Mouse (Mus musculus): Measurements from ENCODE around the gene Bag2. TPM values are rescaled to one million over a fixed set of nuclear protein-coding genes. Genes with fewer than 3 reads are reported as not detected.

Gene Bag2
- polyA plus RNA-seq, 1 experiment from 2014 or later = 99.9 TPM

DNA sequence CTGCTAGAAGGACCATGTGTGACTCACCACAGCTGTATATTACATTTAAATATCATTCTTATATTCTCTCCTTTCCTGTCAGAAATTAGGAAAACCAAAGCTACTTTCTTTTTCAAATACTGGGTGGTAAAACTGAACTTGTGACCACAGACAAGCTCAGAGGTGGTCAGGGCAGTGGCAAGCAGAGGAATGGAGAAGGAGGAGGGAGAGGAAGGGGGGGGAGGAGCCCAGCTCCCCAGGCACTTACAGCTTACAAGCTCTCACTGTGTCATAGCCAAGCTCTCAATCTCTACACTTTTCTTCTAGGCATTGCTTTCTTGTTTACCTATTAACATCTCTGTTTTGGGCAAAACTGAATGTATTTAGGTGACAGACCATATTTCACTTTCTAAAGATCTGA is 11.2 kb upstream of the Bag2 start:
- Histone ChIP-seq H3K4me1 (ENCODE audit: control insufficient read depth, insufficient read depth, low read length) (no peaks in the 10 kb centered on the region), H3K9me3 (replicated peaks; ENCODE audit: control insufficient read depth, low read length) (no peaks in the 10 kb centered on the region), H3K27ac (ENCODE audit: low read depth, low read length) (no peak overlapping the region), H3K4me3 (ENCODE audit: low read depth, low read length) (no peak overlapping the region), H3K9ac (ENCODE audit: low read depth, low read length) (no peak overlapping the region), H3K4me2 (no peak overlapping the region), H3K27me3 (ENCODE audit: control insufficient read depth, insufficient read depth, low read length) (no peaks in the 10 kb centered on the region), H3K36me3 (ENCODE audit: control insufficient read depth, insufficient read depth, low read length) (peaks cover 17% of the 10 kb centered on the region; the same call in 1 of the 2 replicates)
- ATAC-seq (replicated peaks; ENCODE audit: insufficient number of reproducible peaks, low FRiP score, low TSS enrichment) = no peak

DNA sequence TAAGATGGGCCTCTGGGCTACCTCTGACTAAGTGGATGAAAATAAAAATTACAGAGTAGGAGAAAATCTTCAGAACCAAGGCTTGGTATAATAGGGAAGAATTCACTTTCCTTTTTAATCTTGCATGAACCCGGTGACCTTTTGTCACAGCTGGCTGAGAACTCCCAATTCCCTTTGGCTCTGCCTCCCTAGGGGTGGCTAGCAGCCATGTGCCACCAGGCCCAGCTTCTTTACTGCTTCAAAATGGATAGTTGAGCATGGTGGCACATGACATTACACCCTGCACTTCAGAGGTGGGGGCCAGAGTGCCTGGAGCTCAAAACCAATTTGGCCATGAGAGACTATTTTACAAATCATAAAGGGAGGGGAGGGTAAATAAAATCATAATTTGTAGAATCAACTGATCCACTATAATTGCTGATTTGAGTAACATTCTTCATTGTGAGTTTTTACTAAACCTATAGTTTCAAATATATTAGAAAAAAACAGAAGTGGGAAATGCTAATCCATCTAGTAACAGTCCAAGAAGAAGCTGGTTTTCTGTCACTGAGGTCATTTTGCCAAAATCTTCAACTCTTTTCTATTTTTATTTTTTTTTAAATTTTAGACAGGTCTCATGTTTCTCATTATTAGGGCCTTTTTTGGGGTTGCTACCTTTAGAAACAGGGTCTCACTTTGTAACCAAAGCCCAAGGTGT is 10.6 kb upstream of the Bag2 start:
- Histone ChIP-seq H3K4me1 (ENCODE audit: control insufficient read depth, insufficient read depth, low read length) (no peaks in the 10 kb centered on the region), H3K27ac (ENCODE audit: low read depth, low read length) (no peak overlapping the region), H3K4me2 (no peak overlapping the region), H3K9ac (ENCODE audit: low read depth, low read length) (no peak overlapping the region), H3K27me3 (ENCODE audit: control insufficient read depth, insufficient read depth, low read length) (no peaks in the 10 kb centered on the region), H3K4me3 (ENCODE audit: low read depth, low read length) (no peak overlapping the region), H3K36me3 (ENCODE audit: control insufficient read depth, insufficient read depth, low read length) (peaks cover 17% of the 10 kb centered on the region; the same call in 1 of the 2 replicates), H3K9me3 (replicated peaks; ENCODE audit: control insufficient read depth, low read length) (no peaks in the 10 kb centered on the region)
- 82% methylated on average over 1 of the region's 1 CpGs for WGBS (ENCODE audit: insufficient replicate concordance)
- no peak for ATAC-seq (replicated peaks; ENCODE audit: insufficient number of reproducible peaks, low FRiP score, low TSS enrichment)

DNA sequence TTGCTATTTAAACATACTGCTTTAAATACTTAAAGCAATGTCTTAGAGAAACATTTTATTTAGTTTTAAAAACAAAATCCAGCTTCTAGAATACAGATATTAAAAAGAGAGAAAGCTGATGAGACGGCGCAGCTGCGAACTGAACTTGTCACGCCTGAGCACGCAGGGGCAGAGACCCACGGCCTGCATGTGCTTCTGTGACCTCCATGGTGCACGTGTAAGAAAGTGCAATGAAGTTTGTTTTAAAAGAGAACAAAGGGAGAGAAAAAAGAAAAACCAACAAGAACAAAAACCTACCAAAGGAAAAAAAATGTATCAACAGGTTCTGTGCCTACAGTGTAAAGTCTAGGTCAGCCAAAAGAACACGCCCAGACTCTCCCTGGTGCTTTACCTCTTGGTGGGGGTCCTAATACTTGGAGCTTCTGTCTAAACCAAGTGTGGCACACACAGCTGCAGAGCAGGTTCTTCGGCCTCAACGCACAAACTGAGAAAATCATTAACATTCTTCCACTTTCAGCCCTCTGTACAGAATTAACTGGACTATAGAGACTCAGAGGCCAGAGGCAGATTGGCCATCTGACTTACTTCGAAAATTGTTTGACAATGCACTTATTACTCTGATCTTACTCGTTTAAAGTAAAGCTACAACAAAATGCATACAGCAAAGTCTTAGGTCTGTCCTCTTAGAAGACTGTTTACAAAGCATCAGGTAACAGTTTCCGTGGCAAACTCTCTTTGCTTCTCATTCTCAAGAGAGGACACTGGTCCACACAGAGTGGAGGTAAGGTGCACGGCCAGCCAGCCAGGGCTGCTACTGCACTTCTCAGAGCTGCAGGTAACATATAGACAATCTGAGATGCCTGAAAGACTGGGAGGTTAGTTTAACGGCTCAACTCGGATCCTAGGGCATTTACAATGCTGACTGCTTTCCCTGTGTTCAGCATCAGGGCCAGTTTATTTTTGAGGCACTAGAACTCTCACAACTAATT is 9.2 kb upstream of the Bag2 start:
- WGBS (ENCODE audit: insufficient replicate concordance) = 86% methylated on average over 16 of the region's 16 CpGs
- Histone ChIP-seq H3K27ac (ENCODE audit: low read depth, low read length) (no peak overlapping the region), H3K4me1 (ENCODE audit: control insufficient read depth, insufficient read depth, low read length) (no peaks in the 10 kb centered on the region), H3K9me3 (replicated peaks; ENCODE audit: control insufficient read depth, low read length) (no peaks in the 10 kb centered on the region), H3K9ac (ENCODE audit: low read depth, low read length) (no peak overlapping the region), H3K4me3 (ENCODE audit: low read depth, low read length) (no peak overlapping the region), H3K36me3 (ENCODE audit: control insufficient read depth, insufficient read depth, low read length) (peaks cover 11% of the 10 kb centered on the region; the same call in 1 of the 2 replicates), H3K27me3 (ENCODE audit: control insufficient read depth, insufficient read depth, low read length) (no peaks in the 10 kb centered on the region), H3K4me2 (no peak overlapping the region)
- ATAC-seq (replicated peaks; ENCODE audit: insufficient number of reproducible peaks, low FRiP score, low TSS enrichment) = no peak

DNA sequence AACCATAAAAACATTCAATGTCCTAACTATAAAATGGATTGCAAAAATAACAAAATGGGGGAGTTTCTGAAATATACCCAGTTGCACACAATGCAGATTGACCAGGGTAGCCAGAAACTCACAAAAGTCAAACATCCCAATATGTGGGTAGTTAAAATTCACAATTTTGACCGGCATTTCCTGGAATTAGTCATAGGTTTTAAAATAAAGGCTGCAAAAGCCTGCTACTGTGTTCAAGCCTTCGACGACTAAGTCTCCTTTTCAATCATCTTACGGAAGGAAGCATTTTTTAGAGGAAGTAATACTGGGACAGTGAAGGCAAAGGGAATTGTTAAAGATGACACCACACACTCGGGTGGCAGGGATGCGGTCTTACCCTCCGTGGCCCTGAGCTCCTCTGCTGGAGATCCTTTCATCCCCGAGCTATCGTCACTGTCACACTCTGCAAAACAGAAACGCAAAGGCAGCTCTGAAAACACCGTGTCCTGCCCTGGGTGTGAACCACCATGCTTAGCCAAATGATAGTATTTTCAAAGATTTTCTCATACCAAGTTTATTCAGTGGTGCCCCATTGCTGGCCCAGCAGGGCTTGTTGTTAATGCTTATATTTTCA is 8.0 kb upstream of the Bag2 start:
- H3K9ac ChIP-seq (ENCODE audit: low read depth, low read length) = no peak overlapping the region
- H3K4me3 ChIP-seq (ENCODE audit: low read depth, low read length) = no peak overlapping the region
- no peaks in the 10 kb centered on the region for H3K27me3 ChIP-seq (ENCODE audit: control insufficient read depth, insufficient read depth, low read length)
- ATAC-seq (replicated peaks; ENCODE audit: insufficient number of reproducible peaks, low FRiP score, low TSS enrichment) = no peak
- no peak overlapping the region for H3K27ac ChIP-seq (ENCODE audit: low read depth, low read length)
- no peaks in the 10 kb centered on the region for H3K9me3 ChIP-seq (replicated peaks; ENCODE audit: control insufficient read depth, low read length)
- WGBS (ENCODE audit: insufficient replicate concordance) = 90% methylated on average over 11 of the region's 11 CpGs
- no peak overlapping the region for H3K4me2 ChIP-seq
- peaks cover 4% of the 10 kb centered on the region; the same call in 1 of the 2 replicates for H3K36me3 ChIP-seq (ENCODE audit: control insufficient read depth, insufficient read depth, low read length)
- H3K4me1 ChIP-seq (ENCODE audit: control insufficient read depth, insufficient read depth, low read length) = no peaks in the 10 kb centered on the region

DNA sequence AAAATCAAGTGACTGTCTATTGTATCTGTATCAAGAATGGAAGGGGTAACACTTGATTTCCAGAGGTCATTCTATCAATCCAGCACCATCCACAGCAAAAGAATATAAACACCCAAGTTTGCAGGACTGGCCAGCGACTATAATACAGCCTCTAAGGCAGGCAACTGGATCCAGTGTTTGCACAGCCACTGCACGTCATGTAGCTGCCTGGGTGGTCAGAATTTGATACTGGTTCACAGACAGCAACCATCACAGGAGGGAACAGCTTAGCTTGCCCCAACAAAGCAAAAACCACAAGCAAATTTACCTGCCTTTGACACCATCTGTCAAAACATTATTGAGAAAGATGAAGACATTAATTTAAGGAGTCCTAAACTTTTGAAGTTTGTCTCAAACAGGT is 6.2 kb upstream of the Bag2 start:
- no peak overlapping the region for H3K4me2 ChIP-seq
- WGBS (ENCODE audit: insufficient replicate concordance) = 66% methylated on average over 2 of the region's 2 CpGs
- H3K4me3 ChIP-seq (ENCODE audit: low read depth, low read length) = no peak overlapping the region
- no peaks in the 10 kb centered on the region; the same call in 1 of the 2 replicates for H3K36me3 ChIP-seq (ENCODE audit: control insufficient read depth, insufficient read depth, low read length)
- H3K9me3 ChIP-seq (replicated peaks; ENCODE audit: control insufficient read depth, low read length) = no peaks in the 10 kb centered on the region
- no peak overlapping the region for H3K27ac ChIP-seq (ENCODE audit: low read depth, low read length)
- ATAC-seq (replicated peaks; ENCODE audit: insufficient number of reproducible peaks, low FRiP score, low TSS enrichment) = no peak
- no peak overlapping the region for H3K9ac ChIP-seq (ENCODE audit: low read depth, low read length)
- H3K4me1 ChIP-seq (ENCODE audit: control insufficient read depth, insufficient read depth, low read length) = no peaks in the 10 kb centered on the region
- H3K27me3 ChIP-seq (ENCODE audit: control insufficient read depth, insufficient read depth, low read length) = no peaks in the 10 kb centered on the region

DNA sequence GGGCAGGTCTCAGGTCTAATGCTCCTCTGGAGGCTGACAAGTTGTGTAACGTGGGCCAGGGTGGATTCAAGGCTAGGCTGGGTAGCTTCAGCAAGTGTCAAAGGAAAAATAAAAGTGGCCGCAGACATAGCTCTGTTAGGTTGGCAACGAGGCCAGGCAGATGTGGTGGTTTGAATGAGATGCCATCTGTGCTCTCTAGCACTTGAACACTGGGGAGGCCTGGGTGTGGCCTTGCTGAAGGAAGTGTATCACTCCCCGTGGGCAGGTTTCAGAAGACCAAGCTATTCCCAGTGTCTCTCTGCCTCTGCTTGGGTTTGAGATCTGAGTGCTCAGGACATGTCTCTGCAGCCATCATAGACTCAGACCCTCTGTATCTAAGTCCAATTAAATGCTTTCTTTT is 893 bp upstream of the Bag2 start:
- H3K4me1 ChIP-seq (ENCODE audit: control insufficient read depth, insufficient read depth, low read length) = peaks cover 8% of the 10 kb centered on the region
- ATAC-seq (replicated peaks; ENCODE audit: insufficient number of reproducible peaks, low FRiP score, low TSS enrichment) = no peak
- H3K27ac ChIP-seq (ENCODE audit: low read depth, low read length) = no peak overlapping the region
- no peak overlapping the region for H3K4me3 ChIP-seq (ENCODE audit: low read depth, low read length)
- no peak overlapping the region for H3K9ac ChIP-seq (ENCODE audit: low read depth, low read length)
- no peaks in the 10 kb centered on the region for H3K9me3 ChIP-seq (replicated peaks; ENCODE audit: control insufficient read depth, low read length)
- H3K36me3 ChIP-seq (ENCODE audit: control insufficient read depth, insufficient read depth, low read length) = no peaks in the 10 kb centered on the region
- peak overlapping the region; percentile 79 for H3K4me2 ChIP-seq
- WGBS (ENCODE audit: insufficient replicate concordance) = 59% methylated on average over 4 of the region's 4 CpGs
- no peaks in the 10 kb centered on the region for H3K27me3 ChIP-seq (ENCODE audit: control insufficient read depth, insufficient read depth, low read length)

DNA sequence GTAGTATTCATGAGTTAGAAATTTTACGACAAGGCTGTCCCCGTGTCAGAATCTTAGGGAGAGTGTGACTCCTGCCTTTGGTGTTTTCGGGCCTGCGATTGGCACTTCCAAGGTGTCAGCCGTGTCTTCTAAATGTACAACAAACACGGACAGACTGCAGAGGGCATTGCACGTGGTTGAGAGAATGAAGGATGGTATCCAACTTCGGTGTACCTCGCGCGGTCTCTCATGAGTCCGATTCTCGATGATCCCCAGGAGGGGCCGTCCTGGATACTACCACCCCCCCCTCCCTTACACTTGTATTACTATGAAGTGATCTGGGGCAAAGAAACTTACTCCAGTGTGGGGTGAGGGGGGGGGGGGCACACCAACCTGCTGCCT is 572 bp downstream of the Bag2 start:
- no peaks in the 10 kb centered on the region for H3K27me3 ChIP-seq (ENCODE audit: control insufficient read depth, insufficient read depth, low read length)

DNA sequence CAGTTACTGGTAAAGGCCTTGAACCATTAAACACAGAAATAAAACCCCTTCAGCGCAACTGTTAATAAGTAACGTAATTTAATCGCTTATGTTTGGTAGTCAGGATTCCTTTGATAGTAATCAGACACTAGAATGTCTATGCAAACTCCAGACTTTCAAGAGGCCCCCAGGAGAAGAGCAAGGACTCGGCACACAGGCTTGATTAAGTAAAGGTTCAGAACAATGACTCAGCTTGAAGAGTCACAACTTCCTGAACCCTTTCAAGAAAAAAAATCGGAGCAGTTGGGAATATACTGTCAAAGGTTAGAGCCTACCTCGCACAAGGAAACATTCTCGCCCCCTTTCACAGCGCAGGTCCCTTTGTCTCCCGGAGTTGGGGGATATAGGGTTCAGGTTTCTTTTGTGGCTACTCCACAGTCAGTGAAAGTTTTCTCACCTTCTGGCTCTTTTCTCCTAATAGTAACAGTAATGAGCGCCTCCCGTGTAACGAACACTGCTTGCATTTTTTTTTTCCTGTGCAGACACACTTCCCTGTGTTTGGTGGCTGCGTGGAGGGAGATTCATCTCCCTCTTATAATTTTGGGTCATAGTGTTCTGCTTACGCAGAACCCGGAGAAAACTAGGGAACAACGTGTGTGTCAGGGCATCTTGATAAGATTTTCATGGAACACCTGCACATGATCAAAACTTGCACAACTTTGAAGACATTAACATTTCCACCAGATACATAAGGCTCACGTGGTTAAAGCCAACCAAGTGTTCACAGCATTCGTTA is 1.1 kb downstream of the Bag2 start:
- peaks cover 8% of the 10 kb centered on the region for H3K4me1 ChIP-seq (ENCODE audit: control insufficient read depth, insufficient read depth, low read length)
- WGBS (ENCODE audit: insufficient replicate concordance) = 28% methylated on average over 18 of the region's 18 CpGs
- no peaks in the 10 kb centered on the region for H3K27me3 ChIP-seq (ENCODE audit: control insufficient read depth, insufficient read depth, low read length)
- no peaks in the 10 kb centered on the region for H3K9me3 ChIP-seq (replicated peaks; ENCODE audit: control insufficient read depth, low read length)
- H3K4me2 ChIP-seq = peak overlapping the region; percentile 79
- H3K36me3 ChIP-seq (ENCODE audit: control insufficient read depth, insufficient read depth, low read length) = no peaks in the 10 kb centered on the region; the same call in 1 of the 2 replicates
- H3K27ac ChIP-seq (ENCODE audit: low read depth, low read length) = no peak overlapping the region; the same call in 1 of the 2 replicates
- H3K4me3 ChIP-seq (ENCODE audit: low read depth, low read length) = peak overlapping the region; percentile 81
- H3K9ac ChIP-seq (ENCODE audit: low read depth, low read length) = peak overlapping the region; percentile 93
- no peak for ATAC-seq (replicated peaks; ENCODE audit: insufficient number of reproducible peaks, low FRiP score, low TSS enrichment)

More for the DNA sequence above, 572 bp downstream of the Bag2 start:
- Histone ChIP-seq H3K4me2 (peak overlapping the region; percentile 79), H3K36me3 (ENCODE audit: control insufficient read depth, insufficient read depth, low read length) (no peaks in the 10 kb centered on the region; the same call in 1 of the 2 replicates), H3K4me3 (ENCODE audit: low read depth, low read length) (peak overlapping the region; percentile 81), H3K4me1 (ENCODE audit: control insufficient read depth, insufficient read depth, low read length) (peaks cover 8% of the 10 kb centered on the region), H3K9ac (ENCODE audit: low read depth, low read length) (peak overlapping the region; percentile 93), H3K9me3 (replicated peaks; ENCODE audit: control insufficient read depth, low read length) (no peaks in the 10 kb centered on the region), H3K27ac (ENCODE audit: low read depth, low read length) (peak overlapping the region; percentile 76)
- 3% methylated on average over 14 of the region's 14 CpGs for WGBS (ENCODE audit: insufficient replicate concordance)
- peak; percentile 35; the same call in 1 of the 2 replicates for ATAC-seq (replicated peaks; ENCODE audit: insufficient number of reproducible peaks, low FRiP score, low TSS enrichment)

All from heart, embryonic 11.5 days (tissue).